Mouse (Mus musculus): ENCODE measurements around the gene Sectm1b.
"Not testable (repeated sequence)": the region's sequence is repeated elsewhere in the genome, so short reads cannot be mapped to it uniquely, and the experiment has no call there.

Gene Sectm1b

DNA sequence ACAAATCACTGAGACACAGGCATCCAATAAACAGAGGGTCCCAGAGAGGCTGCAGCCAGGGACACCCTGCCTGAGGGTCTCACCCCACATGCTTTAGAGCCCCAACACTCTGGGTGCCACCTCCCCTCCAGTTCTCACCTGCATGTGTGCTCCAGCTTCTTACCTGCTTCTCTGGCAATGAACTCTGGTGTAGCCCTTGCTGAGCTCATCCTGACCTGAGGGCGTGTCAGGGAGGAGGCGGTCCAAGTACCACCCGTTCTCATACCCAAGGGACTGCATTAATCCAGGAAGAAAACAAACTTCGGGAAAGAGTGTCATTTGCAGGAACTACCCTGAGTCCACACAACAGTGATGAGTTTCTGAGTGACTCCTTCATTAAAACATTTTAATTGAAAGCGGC, at the start of gene Sectm1b:
Sectm1b (minus strand) TSS at position 191 of the 400 bp plus-strand sequence.
- no peak for DNase-seq

DNA sequence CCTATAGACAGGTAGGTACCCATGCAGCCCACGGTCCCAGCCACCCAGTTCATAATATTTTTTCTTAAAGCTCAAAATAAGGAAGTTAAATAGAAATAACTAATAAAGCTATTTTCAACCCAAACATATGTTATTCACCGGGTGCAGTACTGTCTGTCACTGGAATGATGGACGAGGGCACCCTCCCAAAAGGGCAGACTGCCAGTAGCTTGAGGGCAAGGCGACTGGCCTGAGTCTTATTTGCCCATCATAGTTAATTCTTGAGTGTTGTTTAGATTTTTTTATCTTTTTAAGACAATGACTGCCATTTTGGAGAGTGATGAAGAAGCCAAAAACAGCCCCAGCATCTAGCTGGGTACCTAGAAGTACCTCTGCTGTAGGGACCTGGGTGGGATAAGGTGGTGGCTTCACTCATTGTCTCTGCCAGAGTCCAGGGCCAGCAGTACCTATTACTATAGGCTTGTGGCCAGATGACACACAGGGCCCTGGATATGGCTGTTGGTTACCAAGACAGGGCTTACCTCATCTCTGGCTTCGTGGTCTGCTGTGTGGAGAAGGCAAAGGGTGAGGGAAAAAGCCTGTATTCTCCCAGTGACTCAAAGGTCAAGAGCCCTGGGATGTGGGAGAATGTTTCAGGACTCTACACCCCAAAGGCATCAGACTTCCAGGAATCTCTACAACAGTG, 48.9 kb upstream of the Sectm1b start:
- no peak for DNase-seq

DNA sequence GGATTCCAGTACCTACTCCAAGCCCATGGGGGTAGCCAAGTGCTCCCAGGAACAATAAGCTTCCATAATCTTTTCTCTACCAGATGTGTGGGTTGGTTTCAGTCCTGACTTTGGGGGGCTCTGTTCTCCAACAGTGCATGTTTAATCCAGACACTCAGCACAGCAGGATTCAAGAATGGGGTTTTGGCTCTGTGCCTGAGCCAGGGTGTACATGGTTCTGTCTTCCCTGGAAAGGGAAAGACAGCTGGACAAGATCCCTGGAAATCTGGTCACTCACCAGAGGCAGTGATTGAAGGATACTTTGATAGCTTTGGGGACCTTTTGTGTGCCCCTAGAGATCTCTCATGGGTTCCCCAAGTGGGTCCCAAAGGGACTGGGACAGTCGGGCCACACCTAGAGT, 48.2 kb upstream of the Sectm1b start:
- no peak for DNase-seq

DNA sequence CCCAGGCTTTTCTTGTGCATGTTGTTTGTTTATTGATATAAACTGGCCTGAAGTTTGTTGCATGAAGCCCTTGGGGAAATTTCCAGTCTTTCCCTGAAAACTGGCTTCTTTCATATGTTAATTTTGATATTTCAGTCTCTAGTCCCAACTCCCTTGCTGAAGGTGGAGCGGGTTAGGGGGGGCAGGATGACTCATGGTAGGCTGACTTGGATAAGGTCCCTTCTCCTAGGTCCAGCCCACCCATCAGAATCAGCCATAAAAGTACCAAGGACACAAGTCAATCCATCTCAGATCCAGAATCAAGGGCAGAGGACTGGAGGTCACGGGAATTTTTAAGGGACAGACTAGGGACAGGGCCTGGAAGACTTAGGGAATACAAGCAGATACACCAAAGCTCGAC, 47.7 kb upstream of the Sectm1b start:
- no peak for DNase-seq

DNA sequence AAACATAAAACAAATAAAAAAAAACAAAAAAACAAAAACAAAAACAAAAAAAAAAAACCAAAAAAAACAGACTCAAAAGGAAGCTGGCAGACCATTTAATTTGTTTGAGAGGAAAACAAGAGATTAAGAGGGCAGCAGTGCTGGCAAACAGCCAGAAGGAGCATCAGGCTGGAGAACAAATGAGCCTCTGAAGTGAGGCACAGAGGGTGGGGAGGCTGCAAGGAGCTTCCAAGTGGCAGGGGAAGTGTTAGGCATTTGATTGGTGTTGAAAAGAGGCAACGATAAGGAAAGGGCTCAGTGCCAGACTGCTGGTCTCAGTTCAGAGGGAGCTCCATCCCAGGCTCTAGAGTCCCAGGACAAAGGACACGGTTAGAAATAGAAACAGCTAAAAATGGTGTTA, 46.6 kb upstream of the Sectm1b start:
- DNase-seq = peak; percentile 69

DNA sequence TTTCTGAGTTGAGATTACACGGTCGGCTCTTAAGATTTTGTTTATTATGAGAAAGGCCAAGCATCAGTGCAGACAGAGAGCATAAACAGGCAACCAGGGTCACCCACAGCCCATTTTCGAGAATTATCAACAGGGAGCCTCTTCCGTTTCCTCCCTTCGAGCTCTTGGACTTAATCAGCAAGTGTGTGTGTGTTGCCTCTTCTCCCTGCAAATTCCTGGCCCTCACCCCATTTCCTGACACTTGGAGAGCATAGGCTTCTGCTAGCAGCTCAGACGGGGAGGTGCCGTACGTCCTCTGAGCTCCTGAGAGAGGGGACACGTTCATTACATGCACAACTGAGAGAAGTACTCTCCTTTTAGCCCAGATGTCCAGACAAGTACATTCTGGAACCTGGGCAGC, 44.7 kb upstream of the Sectm1b start:
- DNase-seq = no peak

DNA sequence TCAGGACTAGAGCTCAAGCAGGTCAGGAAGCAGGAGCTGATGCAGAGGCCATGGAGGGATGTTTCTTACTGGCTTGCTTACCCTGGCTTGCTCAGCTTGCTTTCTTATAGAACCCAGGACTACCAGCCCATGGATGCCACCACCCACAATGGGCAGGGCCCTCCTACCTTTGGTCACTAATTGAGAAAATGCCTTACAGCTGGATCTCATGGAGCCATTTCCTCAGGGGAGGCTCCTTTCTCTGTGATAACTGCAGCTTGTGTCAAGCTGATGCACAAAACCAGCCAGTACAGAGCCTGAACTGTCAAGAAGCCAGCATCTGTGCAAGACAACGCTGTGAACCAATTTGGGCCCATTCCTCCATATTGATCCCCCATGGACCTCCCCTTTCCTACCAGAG, 43.9 kb upstream of the Sectm1b start:
- DNase-seq = not testable (repeated sequence)

DNA sequence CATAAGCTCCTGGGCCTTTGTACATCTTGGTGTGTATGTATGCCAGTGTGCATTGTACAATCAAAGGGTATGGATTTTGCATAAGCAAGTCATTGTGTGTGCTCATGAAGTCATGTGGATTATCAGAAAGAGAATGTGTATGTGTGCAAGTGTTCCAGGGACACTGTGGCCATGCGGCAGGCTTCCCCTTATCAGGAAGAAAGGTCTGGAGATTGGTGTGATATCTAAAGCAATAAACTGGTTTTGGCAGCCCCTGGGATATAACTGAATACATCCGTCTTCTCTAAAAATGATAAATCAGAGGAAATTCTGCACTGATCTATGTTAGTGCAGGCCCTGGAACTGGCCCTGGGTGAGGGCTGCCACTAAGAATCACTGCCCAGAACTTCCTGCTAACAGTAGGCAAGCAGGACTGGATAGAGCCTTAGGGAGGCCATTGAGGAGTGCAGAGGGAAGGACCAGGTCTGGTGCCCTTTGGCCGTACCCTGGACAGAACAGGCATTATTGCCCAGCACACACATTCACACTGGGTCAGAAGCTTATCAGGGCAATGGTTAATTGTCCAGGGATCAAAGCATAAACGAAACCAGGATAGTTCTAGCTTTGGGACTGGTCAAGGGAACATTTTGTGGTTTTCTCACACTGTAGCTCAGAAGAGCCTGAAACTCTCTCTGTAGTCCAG, 37.9 kb upstream of the Sectm1b start:
- DNase-seq = no peak

DNA sequence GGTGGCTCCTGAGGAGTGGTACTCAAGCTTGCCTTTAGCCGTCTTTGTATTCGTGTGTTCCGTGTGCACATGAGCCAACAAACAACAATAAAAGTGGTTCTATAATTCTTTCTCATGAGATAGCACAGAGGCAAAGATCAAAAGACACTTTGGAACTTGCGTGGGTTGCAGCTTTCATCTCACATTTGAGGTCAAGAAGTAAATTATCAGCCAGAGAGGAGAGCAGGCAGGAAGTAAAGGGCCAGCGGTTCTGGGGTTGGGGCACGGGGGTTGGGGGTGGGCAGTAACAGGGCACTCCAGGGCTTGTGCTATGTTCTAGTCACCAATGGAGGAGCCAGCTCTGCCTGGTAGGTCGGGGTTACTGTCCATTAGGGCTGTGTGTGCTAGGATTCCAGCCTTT, 37.3 kb upstream of the Sectm1b start:
- DNase-seq = no peak

DNA sequence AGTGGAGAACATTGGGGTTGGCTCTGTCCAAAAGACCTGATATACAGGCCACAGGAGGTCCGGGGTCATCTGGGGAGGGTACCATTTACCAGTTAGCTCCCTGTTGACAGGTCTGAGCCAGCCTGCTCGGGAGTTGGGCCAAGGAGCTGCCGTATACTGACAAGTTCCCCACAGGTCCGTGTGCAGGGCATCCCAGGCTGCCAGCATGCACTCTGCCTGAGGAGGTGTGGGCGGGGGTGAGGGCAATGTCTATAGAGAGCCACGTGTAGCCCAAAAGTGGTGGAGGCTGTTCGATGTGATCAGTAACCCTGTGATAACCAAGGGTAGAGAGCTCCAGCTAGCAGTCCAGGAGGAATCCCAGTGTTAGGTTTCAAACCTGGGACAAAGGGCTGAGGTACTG, 36.4 kb upstream of the Sectm1b start:
- no peak for DNase-seq

DNA sequence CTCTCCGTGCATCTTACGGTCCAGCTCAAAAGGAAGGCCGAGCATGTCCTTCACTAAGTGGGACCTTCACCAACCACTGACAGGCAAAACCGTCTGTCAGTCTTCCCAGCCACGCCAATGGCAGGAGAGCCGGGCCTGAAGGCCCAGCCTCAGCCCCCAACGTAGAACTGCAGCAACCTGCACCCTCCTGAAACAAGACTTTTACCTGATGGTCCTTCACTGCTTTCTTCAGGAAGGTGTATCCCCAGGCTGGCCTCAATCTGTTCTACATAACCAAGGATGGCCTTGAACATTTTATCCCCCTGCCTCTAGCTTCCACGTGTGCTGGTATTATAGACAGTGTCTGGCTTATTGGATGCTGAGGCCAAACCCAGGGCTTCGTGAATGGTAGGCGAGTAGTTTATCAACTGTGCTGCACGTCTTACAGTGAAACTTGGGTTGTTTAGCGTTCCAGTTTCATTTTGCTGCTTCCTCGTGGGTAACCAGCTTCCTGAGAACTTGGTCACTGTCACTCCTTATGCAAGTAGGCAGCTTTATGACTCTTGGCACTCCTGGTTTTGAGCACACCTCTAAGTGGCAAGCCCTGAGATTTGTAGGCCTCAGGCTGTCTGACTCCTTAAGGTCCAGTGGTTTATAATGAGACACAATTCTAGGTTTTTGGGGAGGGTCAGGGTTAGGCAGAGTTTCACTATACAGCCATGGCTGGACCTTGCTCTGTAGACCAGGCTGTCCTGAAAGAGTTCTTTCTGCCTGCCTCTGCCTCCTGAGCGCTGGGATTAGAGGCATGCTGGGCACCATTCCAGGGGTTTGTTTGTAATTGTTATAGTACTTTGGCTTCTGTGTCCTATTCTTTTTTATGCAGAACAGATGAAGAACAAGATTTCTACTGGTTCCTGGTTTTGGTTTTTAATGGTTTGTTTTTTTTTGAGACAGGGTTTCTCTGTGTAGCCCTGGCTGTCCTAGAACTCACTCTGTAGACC, 29.5 kb upstream of the Sectm1b start:
- DNase-seq = no peak

DNA sequence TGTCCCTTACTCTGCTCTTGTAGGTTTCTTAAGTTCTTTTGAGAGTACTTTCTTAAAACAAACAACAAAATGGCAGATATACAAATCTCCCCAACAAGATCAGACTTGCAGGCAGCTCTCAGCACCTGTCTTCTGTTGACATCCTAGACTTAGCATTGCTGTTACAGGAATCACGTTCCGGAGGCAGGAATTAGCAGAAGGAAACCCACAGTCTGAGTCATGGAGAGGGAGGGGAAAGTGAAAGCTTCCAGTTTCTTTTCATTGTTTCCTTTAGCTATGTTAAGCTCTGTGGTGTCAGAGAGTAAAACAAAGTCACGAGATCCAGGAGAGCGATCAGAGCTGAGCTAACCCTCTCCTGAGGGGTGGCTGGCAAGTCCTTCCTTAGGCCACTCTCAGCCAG, 27.6 kb upstream of the Sectm1b start:
- DNase-seq = no peak

DNA sequence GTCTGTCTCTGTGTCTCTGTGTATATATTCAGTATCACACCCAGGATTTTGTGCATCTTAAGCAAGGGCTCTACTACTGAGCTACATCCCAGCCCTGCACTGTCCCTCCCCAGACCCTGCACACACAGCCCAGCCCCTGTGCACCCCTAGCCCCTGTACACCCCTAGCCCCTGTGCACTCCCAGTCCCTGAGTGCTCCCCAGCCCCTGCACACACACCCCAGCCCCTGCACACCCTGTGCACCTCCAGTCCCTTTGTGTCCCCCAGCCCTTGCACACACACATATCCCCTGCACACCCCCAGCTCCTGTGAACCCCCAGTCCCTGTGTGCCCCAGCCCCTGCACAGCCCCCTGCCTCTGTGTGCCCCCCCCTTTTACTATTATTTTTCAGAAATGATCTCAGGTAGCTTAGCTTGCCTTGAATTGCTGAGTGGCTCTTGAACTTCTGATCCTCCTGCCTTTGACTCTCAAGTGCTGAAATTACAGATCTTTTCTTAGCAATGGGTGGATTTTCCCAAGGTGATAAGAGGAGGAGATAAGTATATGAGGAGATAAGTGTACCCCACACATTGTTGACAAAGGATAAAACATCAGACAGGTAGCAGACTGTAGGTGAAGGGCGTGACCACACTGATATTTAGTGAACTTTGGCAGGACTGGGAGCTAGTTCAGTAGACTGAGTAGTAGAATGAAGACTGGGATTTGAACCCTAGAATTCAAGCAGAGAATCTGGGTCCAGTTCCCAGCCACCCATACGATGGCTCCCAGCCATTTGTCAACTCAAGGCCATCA, 26.6 kb upstream of the Sectm1b start:
- DNase-seq = no peak

DNA sequence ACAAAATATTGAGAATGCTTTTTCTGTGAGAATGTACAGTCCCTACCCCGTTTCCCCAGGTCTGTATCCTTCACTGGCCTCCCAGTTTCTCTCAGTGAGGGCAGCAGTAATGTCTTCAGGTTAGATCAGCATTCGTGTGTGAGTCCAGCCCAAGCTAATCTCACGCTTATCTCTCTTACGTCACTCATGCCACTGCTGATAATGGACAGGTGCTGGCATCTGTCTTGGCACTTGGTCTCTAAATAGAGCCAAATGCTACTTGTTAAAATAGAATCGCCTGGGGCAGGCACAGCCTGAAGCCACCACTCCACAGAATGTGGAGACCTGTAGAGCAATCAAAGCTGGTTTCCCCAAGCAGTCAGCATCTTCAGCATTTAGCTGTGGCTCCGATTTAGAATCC, 25.6 kb upstream of the Sectm1b start:
- DNase-seq = no peak

DNA sequence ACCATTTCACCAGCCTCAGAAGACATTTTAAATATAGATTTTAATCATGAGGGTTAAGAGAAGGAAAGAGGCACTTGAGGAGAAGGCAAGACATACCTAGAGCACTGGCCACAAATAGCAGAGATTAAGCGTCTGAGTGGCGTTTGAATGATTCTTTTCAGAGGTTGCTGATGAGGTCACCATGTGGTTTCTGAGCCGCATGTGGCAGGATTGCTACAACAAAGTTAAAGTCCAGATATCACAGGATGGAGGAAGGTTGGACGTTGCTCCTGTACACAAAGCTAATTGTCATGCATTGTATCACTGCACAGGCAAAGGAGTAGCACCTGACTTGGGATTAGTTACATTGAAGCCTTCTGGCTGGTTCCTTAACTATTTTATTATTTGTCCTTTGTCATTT, 22.9 kb upstream of the Sectm1b start:
- no peak for DNase-seq

DNA sequence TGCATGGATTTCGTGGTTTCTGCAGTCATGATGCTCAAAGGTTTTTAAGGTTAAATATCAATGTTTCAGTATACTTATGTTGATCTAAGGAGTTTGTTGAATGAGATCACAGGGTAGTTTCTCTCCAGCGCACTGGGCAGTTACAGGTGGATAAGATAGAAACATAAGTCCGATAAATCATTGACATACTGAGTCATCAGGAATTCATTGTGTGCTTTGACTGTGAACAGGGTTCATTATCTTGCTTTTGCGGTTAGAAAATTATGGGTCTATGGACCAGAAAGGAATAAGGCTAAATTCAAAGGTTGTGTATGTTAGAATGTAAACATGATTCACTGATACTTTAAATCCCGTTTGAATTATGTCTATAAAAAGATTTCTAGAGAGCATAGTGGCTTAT, 21.8 kb upstream of the Sectm1b start:
- DNase-seq = no peak

DNA sequence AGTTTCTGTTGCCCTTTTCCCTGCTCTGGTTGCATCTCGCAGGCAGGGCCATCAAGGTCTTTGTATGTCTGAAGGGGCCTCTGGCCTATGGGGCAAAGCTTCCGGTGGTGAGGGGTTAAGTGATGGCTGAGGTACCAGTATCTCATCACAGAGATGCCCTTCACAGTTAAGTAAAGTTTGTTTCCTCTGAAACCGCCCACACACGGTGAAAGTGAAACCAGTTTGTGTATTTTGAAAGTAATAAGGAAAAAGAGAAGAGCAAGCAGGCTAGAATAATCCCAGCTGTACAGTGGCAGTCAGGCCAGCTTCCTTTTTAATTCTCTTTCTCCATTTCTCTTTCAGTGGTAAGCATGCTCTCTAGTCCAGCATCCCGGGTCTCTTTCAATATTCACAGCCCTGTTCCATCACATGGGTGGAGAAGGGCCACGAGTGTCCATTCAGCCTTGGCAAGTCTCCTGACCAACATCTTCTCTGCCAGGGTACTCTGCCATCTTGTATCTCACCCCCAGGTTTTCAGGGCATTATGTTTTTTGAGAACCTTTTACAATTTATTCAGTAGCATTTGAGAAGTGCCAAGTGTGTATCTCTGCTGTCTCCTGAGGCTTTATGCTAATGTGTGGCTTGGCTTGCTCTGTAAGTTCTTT, 19.6 kb upstream of the Sectm1b start:
- no peak for DNase-seq

DNA sequence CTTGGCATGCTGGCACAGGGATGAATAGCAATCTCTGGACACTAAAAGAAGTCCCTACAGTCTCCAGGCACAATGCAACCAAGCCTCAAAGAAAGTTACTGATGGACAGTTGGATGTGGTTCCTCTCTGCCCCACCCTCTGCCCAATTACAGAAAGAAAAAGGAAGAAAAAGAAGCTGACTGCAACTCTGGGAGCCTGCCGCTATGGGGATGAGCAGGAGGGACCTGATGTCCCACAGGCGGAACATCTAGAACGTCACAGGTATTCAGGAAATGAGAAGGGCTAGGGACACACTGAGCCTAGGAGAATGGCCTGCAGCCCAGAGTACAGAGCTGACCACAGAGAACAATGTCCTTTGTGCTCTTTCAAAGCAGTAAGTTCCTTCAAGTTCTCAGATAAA, 18.9 kb upstream of the Sectm1b start:
- DNase-seq = no peak

DNA sequence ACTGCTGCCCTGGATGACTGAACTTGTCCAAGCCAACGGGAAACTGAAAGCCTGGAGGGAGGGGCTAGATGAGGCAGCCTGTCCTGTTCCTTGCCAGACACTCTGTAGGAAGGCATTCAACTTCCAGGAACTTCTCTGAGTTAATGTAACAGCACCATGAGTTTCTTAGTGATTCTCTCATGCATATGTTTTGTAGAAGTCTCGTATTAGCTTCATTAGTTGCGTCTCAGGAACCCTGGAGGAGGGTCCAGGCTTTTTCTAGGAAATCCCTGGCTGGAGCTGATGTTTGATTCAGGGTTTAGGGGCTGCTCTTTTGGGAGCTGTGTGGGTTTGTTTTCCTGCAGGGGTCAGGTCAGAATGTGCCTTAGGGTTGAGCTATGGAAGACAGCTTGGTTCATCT, 17.8 kb upstream of the Sectm1b start, which contains the start of gene Sectm1a:
Sectm1a (minus strand) TSS at position 101 of the 400 bp plus-strand sequence.
- no peak for DNase-seq

DNA sequence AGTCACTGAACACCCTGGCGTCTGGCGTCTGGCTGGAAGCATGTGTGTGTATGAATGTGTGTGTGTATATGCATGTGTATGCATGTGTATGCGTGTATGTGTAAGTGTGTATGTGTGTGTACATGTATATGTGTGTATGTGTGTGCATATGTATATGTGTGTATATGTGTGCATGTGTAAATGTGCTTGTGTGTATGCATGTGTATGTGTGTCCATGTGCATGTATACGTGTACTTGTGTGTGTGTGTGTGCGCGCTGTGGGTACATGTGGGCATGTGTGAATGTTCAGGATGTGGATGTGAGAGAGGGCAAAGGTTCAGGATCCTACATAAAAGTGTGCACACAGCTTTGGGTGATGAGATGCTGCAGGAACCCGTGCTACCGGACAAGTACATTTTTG, 17.0 kb upstream of the Sectm1b start:
- DNase-seq = no peak

DNA sequence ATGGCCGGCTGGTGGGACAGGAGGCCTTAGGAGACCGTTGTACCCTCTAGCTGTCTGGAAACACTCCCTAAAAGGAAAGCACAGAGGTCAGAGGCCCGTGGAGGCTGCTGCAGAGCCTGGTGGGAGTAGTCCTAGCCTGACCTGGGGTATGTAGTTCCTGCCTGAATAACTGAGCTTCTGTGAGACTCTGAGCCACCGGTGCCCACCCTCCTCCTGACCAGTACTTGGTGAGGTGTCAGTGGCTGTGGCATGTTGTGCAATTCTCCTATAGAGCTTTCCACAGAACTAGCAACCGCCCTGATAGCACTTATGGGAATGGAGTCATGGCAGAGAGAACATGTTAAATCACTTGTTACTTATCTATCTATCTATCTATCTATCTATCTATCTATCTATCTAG, 12.3 kb upstream of the Sectm1b start:
- no peak for DNase-seq

DNA sequence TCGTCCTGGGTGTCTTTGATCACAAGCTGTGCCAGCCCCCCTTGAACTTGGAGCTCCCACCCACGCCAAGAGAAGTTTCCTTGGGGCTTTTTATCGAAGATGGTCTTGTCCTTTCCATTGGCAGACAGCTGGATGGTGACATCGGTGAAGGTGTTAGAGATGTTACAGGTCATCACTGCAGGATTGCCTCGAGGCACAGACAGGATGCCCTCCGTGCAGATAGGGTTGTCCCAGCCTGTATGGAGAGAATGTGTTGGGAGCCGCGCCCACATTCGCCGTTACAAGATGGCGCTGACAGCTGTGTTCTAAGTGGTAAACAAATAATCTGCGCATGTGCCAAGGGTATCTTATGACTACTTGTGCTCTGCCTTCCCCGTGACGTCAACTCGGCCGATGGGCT, 6.3 kb upstream of the Sectm1b start:
- DNase-seq = not testable (repeated sequence)
